Mouse (Mus musculus): Measurements from ENCODE around the gene Lamtor4. TPM values are rescaled to one million over a fixed set of nuclear protein-coding genes. Genes with fewer than 3 reads are reported as not detected.

Gene Lamtor4
- total and polyA plus RNA-seq, 2 experiments from 2014 or later: 101 to 102 TPM

DNA sequence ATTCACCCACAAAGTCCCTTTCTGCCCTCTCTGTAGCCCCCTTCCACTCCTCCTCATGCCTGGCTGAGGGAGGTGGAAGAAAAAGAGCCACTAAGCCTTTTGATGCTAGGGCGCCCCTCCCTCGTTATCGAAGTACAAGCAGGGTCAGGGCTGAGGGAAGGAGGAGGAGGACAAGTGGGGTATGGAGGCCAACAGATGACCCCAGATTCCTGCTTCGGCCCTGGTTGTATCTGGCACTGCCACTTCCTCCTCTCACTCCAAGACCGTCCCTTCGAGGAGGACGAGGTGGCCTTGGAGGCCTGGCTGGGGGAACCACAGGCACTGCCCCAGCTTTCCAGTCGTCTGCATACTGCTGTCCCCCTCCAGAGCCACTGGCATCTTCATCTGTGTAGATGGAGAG lies 18.9 kb downstream of the Lamtor4 start:
- H3K4me1 ChIP-seq (ENCODE audit: control insufficient read depth, insufficient read depth): no peaks in the 10 kb centered on the region
- TF ChIP-seq CTCF (IDR thresholded peaks at IDR 0.05; ENCODE audit: low read depth) (no peak), EP300 (IDR thresholded peaks at IDR 0.05; ENCODE audit: low read depth) (no peak)
- H3K27ac ChIP-seq (ENCODE audit: low read depth): no peak overlapping the region
- no peak for DNase-seq (ENCODE audit: low spot score)
- no peak for ATAC-seq (ENCODE audit: insufficient read depth, low read depth)
- H3K9ac ChIP-seq (replicated peaks; ENCODE audit: low read depth, low read length): no peak overlapping the region
- no peak overlapping the region for H3K4me3 ChIP-seq (ENCODE audit: low read depth, low read length)
- no peak overlapping the region for H3K4me2 ChIP-seq (ENCODE audit: low read depth, low read length)
- H3K36me3 ChIP-seq (replicated peaks; ENCODE audit: control insufficient read depth, insufficient read depth, low read length): no peaks in the 10 kb centered on the region
- 81% methylated on average over 8 of the region's 8 CpGs for WGBS
- no peaks in the 10 kb centered on the region for H3K9me3 ChIP-seq (replicated peaks; ENCODE audit: control insufficient read depth, low read length)
- H3K27me3 ChIP-seq (ENCODE audit: control insufficient read depth, insufficient read depth, low read length): peaks cover 13% of the 10 kb centered on the region

DNA sequence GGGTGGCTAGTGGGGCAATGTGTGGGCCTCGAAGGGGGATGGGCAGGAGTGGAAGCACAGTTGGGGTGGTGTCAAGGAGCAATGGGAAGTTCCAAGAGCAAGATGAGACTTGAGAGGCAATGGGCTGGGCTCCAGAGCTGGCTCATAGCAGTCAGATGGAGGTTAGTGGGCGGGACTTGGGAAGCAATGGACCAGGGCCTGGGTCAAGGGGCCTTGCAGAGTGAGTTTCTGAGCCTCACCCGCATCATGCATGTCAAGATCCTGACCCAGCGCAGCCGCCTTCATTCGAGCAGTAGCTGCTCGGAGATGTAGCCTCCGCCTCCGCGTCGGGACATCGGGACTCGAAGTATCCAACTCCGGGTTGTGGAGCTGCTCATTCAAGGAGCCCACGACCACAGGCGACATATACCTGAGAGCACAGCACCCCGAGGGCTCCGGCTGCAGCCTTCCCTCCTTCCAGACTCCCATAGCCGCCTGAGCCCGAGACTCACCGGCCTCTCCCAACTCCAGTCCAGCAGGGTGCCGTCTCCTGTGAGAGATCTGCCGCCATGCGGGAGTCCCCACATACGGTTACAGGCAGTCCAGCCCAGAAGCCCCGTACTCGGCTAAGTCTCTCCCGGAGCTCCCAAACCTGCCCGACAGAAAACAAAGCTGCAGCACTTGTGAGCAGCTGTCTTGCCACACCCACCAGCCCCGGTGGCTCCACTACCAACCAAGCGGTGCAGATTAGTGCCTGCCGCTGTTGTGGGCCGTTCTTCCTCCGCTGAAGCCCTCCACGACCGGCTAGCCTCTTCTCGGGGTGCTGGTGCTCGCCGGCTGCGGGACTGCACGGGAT lies 20.2 kb downstream of the Lamtor4 start:
- no peak overlapping the region for H3K9ac ChIP-seq (replicated peaks; ENCODE audit: low read depth, low read length)
- peak overlapping the region; percentile 52 for H3K4me2 ChIP-seq (ENCODE audit: low read depth, low read length)
- H3K4me3 ChIP-seq (ENCODE audit: low read depth, low read length): peak overlapping the region; percentile 26
- H3K9me3 ChIP-seq (replicated peaks; ENCODE audit: control insufficient read depth, low read length): no peaks in the 10 kb centered on the region
- no peak for ATAC-seq (ENCODE audit: insufficient read depth, low read depth)
- H3K27ac ChIP-seq (ENCODE audit: low read depth): no peak overlapping the region
- H3K4me1 ChIP-seq (ENCODE audit: control insufficient read depth, insufficient read depth): 0 out of 2 replicates have a peak, but pooled peaks cover 4% of the 10 kb centered on the region
- peaks cover 13% of the 10 kb centered on the region for H3K27me3 ChIP-seq (ENCODE audit: control insufficient read depth, insufficient read depth, low read length)
- WGBS: 40% methylated on average over 41 of the region's 41 CpGs
- no peaks in the 10 kb centered on the region for H3K36me3 ChIP-seq (replicated peaks; ENCODE audit: control insufficient read depth, insufficient read depth, low read length)
- no peak for DNase-seq (ENCODE audit: low spot score)
- TF ChIP-seq EP300 (IDR thresholded peaks at IDR 0.05; ENCODE audit: low read depth): no peak
- no peak for TF ChIP-seq CTCF (IDR thresholded peaks at IDR 0.05; ENCODE audit: low read depth)

DNA sequence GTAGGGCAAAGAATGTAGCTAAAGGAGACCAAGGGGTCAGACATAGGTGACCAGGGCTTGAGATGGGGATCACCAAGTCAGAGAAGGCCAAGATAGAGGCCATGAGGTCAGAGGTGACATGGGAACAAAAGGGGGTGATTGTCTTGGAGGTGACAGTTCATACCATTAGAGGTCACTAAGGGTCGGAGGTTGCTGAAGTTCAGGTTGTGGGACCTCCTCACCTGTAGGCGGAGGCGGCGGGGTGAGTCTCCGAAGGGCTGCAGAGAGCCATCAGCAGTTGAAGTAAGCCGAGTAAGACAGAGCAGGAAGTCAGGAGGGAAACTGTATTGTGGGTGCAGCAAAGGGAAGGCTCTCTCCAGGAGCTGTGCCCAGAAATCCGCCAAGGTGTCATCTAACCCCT lies 22.7 kb downstream of the Lamtor4 start:
- WGBS: 85% methylated on average over 7 of the region's 7 CpGs
- H3K4me2 ChIP-seq (ENCODE audit: low read depth, low read length): no peak overlapping the region
- ATAC-seq (ENCODE audit: insufficient read depth, low read depth): no peak

DNA sequence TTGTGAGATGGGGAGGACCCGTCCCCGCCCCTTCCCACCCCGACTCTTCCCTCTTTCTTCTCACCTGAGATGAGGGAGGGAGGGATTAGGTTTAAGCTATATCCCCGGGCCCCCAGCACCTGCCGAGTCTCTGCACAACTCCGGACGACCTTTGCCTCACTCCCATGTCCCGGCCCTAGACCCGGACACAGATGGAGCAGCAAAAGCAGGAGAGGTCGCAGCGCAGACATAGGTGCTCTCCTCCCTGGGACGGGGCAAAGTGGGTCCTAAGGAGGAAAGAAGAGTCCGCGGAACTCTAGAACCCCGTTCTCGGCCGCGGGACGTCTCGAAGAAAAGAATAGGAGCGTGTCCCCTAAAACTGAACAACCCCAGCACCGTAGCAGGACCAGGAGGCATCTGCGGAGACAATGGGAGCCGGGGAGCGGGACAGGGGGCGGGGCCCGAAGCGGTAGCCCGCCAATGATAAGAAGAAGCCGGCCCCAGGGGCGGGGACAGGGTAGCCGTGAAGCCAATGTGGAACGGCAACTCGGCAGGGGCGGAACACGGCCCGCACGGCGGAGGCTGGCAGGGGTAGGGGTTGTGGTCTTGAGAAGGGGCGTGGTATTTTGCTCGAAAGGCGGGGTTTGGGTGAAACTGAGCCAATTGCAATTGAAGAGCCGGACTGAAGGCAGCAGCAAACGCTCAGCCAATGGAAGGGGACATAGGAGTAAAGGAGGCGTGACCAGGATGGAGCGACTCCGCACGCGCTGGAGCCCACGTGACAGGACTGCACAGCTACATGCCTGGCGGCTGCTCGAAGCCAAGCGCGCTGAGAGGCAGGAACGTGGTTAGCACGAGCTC lies 24.5 kb downstream of the Lamtor4 start, which contains the start of the genes Gm43720, Gpc2 and Stag3:
Gene Gm43720 (minus strand): TSS at position 374 of the 840 bp plus-strand sequence.
Gene Gpc2 (minus strand): TSS at position 421 of the 840 bp plus-strand sequence.
Gene Stag3 (plus strand): TSS at position 656 of the 840 bp plus-strand sequence.
- Histone ChIP-seq H3K9me3 (replicated peaks; ENCODE audit: control insufficient read depth, low read length) (no peaks in the 10 kb centered on the region), H3K4me2 (ENCODE audit: low read depth, low read length) (peak within 1 kb of the TSS; percentile 69), H3K27me3 (ENCODE audit: control insufficient read depth, insufficient read depth, low read length) (no peaks in the 10 kb centered on the region), H3K4me3 (ENCODE audit: low read depth, low read length) (peak within 1 kb of the TSS; percentile 46), H3K9ac (replicated peaks; ENCODE audit: low read depth, low read length) (0 out of 2 replicates have a peak within 1 kb of the TSS, but pooled peaks have one; percentile 4), H3K36me3 (replicated peaks; ENCODE audit: control insufficient read depth, insufficient read depth, low read length) (no peaks in the 10 kb centered on the region), H3K27ac (ENCODE audit: low read depth) (no peak within 1 kb of the TSS), H3K4me1 (ENCODE audit: control insufficient read depth, insufficient read depth) (0 out of 2 replicates have a peak, but pooled peaks cover 4% of the 10 kb centered on the region)
- peak; percentile 95 for ATAC-seq (ENCODE audit: insufficient read depth, low read depth)
- peak; percentile 81 for DNase-seq (ENCODE audit: low spot score)
- WGBS: 1% methylated on average over 55 of the region's 56 CpGs
- TF ChIP-seq CTCF (IDR thresholded peaks at IDR 0.05; ENCODE audit: low read depth): no peak
- TF ChIP-seq EP300 (IDR thresholded peaks at IDR 0.05; ENCODE audit: low read depth): no peak

More for the DNA sequence above, 22.7 kb downstream of the Lamtor4 start:
- Histone ChIP-seq H3K9ac (replicated peaks; ENCODE audit: low read depth, low read length) (no peak overlapping the region), H3K27ac (ENCODE audit: low read depth) (no peak overlapping the region), H3K27me3 (ENCODE audit: control insufficient read depth, insufficient read depth, low read length) (no peaks in the 10 kb centered on the region), H3K9me3 (replicated peaks; ENCODE audit: control insufficient read depth, low read length) (no peaks in the 10 kb centered on the region), H3K4me1 (ENCODE audit: control insufficient read depth, insufficient read depth) (0 out of 2 replicates have a peak, but pooled peaks cover 4% of the 10 kb centered on the region), H3K36me3 (replicated peaks; ENCODE audit: control insufficient read depth, insufficient read depth, low read length) (no peaks in the 10 kb centered on the region), H3K4me3 (ENCODE audit: low read depth, low read length) (no peak overlapping the region)
- DNase-seq (ENCODE audit: low spot score): no peak
- no peak for TF ChIP-seq CTCF (IDR thresholded peaks at IDR 0.05; ENCODE audit: low read depth)
- TF ChIP-seq EP300 (IDR thresholded peaks at IDR 0.05; ENCODE audit: low read depth): no peak

DNA sequence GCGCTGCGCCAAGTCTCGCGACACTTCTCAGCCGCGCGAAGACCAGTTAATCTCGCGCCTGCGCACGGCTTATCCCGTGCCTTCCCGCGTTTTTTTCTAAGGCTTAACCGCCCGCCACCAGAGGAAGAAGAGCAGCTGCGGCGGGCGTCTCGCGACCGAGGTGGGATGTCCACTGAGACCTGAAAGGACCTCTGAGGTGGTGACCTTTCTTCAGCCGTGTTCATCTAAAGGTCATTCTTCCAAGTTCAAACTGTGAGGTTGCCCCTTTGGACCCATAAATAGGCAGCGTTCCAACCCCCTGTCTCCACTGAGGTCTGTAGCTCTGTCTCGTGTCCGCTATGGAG lies 25.1 kb downstream of the Lamtor4 start:
- H3K9me3 ChIP-seq (replicated peaks; ENCODE audit: control insufficient read depth, low read length): no peaks in the 10 kb centered on the region
- H3K4me2 ChIP-seq (ENCODE audit: low read depth, low read length): peak overlapping the region; percentile 69
- WGBS: 23% methylated on average over 25 of the region's 26 CpGs
- H3K27me3 ChIP-seq (ENCODE audit: control insufficient read depth, insufficient read depth, low read length): no peaks in the 10 kb centered on the region
- no peaks in the 10 kb centered on the region for H3K36me3 ChIP-seq (replicated peaks; ENCODE audit: control insufficient read depth, insufficient read depth, low read length)
- TF ChIP-seq EP300 (IDR thresholded peaks at IDR 0.05; ENCODE audit: low read depth): no peak
- TF ChIP-seq CTCF (IDR thresholded peaks at IDR 0.05; ENCODE audit: low read depth): no peak
- no peak for DNase-seq (ENCODE audit: low spot score)
- H3K27ac ChIP-seq (ENCODE audit: low read depth): no peak overlapping the region
- H3K9ac ChIP-seq (replicated peaks; ENCODE audit: low read depth, low read length): no peak overlapping the region
- no peak for ATAC-seq (ENCODE audit: insufficient read depth, low read depth)
- H3K4me3 ChIP-seq (ENCODE audit: low read depth, low read length): peak overlapping the region; percentile 46; the same call in 1 of the 2 replicates
- 0 out of 2 replicates have a peak, but pooled peaks cover 4% of the 10 kb centered on the region for H3K4me1 ChIP-seq (ENCODE audit: control insufficient read depth, insufficient read depth)

All from heart, postnatal 0 days (tissue).